Mouse (Mus musculus): ENCODE measurements at regions not wholly inside any gene's neighbourhood (a gene's known extent, or its start where the extent isn't known, plus 50 kb on each side); places are given as distances from the start of the nearest gene placed in this dataset.

- no peak for DNase-seq
Measured at GRCm38 (mm10) chr9:117689946-117690345, 60.2 kb upstream of the Rbms3 start.

Measured in cerebellum, postnatal 36 days (tissue).